Mouse (Mus musculus): ENCODE results near the gene Gsdme.
A peak's percentile ranks its signal among the peaks of the same experiment; 100 is the strongest.

Gene Gsdme

DNA sequence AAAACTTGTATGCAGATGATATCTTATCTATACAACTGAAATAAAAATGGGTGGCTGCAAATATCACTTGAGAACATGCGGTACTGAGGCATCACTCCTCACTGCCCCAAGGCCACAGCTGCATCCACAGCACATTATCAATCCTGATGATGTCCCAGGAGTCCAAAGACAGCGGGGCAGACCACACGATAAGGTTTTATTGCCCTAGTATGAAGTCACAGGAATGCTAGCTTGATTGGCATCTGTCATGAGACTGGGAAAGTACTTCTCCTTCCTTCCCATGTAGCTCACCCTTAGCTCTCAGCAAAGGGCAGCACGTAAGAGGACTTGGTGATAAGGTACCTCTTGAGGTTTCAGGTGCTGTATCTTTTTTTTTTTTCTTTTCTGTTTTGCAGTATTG, 19.5 kb downstream of the Gsdme start:
- DNase-seq: no peak

DNA sequence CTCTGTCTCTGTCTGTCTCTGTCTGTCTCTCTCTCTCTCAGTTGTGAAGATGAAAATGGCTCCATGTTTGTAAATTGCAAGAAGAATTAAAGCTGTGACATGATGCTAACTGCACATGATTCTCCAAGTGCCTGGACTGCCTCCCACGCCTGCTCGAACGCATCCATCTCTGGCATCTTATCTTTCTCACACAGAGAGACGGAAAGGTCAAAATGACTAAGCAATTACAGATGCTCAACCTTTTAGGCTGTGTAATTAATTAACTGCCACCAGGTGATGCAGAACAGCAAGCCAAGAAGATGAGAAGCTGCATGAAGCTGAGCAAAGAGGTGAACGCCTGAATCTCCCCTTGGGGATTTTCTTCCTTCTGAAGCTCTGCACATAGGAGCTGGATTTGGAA, 23.2 kb downstream of the Gsdme start:
- no peak for DNase-seq

DNA sequence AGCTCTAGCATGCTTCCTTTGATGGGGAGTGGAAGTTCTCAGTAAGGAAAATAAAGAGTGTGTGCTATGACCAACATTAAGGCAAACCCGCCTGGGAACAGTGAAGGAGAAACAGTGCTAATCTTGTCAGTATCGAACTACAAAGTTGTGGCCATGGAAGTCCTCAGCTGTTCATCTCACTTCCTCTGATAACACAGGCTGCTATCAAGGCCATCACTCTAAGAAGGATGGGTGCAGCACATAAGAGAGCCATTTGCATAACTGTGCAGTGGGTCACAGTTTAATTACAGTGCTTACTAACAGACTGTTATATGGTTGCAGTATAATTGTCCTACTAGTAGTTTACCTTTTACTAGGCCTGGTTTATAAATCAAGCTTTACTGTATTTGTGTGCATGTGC, 23.8 kb downstream of the Gsdme start:
- DNase-seq: no peak

DNA sequence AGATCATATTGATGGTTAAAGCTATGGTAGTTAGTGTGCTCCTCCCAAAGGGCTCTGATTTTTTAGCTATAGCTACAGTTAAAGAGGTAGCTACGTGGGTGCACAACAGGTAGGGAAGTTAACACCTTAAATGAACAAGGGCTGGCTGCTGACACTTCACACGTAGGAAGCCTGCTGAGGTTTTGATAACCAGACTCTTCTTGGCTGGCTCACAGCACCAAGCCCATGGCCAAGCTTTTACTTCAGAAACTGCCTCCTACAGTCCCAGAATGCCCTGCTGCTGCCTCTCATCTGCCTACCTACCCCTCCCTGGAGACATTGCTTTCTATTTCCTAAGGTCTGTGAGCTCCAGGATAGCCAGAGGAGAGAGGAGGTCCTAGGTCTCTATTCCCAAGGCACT, 25.7 kb downstream of the Gsdme start:
- DNase-seq: no peak

DNA sequence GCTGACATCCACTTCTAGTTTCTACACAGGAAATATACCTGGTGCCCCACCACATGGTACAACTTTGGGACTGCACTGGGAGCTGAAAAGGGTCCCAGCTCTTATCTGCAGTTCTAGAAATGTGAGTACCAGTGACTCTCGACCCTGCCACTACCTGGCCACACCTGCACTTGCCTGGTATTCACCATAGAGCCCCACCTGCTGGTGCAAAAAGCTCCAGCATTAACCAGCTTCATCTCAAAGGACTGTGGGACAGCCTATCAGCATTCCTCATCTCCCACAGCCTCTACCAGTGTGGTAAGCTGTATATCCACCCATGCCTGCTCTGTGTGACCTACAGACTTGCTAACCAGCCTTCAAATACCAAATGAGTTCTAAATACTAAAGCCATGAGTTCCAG, 30.7 kb downstream of the Gsdme start:
- no peak for DNase-seq

DNA sequence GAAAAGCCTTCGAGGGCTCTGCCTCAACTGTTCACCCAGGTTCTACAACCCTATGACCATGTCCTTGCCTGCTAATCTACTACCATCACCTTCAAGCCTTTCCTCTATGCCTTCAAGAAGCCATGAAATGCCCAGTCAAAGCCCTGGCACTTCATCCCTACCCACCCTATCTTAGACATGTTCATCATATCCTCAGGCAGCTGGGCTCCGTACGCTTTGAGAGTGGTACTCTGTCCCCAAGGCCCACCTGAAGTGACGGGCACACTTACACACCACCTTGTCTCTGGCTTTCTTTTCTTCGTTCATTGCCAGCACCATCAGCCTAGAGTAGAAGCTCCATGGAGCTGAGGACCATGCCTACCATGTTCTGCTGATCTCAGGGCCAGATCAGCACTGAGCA, 32.4 kb downstream of the Gsdme start:
- DNase-seq: no peak

DNA sequence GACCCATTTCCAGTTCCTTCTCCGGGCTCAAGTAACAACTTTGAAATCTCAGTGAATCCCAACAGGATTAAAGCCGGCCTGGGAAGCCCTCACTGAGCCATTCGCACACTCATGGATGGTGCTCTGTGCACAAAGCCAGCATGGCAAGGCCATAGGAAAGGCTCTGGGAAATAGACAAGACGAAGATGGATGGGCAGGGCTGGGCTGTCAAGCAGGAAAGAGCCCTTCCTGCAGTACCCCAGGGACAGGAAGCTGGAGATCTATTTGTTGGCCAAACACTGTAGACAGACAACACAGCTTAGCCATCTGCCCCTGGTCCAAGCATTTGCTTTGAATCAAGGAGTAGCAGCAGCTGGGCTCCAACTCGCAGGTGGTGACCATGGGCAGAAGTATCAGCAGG, 35.5 kb downstream of the Gsdme start:
- DNase-seq: no peak

DNA sequence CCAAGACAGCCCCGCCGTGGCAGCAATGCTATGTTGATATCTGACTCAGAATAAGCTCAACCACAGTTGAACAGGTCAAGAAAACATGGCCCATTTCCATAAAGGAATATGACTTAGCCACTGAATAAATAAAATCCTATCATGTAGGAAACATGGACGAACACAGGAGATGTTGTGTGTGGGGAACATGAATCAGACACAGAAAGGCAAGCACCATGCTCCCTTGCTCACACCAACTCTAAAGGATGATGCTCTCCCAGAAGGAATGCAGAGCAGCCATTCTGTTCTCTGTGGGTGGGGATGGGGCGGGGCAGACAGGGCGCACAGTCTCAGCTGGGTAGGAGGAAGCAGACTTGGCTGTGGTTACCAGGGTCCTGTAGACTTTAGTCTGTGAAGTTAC, 38.4 kb downstream of the Gsdme start:
- DNase-seq: no peak

DNA sequence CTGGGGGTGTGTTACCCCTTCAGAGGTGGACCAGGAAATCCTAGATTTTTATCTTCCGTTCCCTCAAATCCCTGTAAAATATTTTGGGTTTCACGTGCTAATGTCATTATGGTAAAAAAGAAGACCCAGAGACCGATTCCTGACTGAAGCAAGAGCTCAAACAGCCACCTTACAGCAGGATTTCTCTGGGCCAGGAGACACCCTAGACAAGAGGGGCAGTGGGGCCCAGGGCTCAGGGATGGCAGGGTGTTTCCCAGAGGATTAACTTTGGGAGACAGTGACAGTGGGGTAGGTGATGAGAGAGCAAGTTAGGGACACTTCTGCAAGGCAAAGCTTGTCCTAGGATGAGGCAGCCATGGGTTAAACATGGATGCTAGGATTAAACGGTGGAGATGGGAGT, 40.1 kb downstream of the Gsdme start:
- DNase-seq: no peak

DNA sequence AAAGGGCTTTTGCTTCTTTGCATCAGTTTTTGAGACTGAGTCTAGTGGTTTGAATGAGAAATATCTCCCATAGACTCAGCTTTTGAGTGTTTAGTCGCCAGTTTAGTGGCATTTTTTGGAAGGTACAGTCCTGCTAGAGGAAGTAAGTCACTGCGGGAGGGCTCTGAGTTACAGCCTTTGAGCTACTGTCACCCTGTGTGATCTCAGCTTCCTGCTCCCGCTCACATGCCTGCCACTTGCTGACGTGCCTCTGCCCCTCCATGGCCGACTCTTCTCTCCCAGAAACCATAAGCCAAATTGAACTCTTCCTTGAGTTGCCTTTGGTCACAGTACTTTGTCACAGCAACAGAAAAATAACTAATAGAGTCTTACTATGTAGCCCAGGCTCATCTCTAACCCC, 40.7 kb downstream of the Gsdme start:
- DNase-seq: no peak

DNA sequence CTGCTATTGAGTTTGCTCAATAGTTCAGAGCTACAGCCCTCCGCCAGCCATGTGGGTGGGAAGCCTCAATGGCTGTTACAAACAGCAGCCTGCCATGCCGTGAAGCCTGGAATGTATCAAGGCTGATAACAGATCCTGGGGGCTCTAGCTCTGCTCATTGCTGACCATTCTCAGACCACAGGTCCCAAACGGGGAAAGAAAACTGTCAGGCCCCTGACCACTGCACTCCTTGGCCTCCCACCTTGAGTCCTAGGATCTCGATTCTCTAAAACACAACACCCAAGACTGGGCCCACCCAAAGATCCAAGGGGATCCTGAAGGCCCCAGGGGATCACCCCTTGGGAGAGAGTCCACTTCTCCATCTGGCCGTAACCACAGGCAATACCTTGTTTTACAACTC, 41.3 kb downstream of the Gsdme start:
- no peak for DNase-seq

DNA sequence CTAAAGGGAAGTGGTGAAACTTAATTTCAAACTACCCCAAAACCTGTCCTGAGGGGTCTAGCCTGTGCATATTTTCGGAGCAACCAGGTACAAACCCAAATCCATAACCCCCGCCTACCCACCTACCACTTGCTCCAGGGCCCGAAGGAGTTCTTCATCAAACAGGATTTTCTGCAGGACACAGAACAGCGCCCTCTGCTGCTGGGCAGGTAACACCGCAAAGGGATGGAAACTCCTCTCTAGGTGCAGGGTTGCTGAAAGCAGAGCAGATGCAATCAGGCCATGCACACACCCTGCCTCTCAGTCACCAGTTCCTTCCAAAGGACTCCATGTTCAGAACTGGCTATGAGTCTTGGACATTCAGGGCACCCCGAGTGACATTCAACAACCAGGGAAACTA, 42.8 kb downstream of the Gsdme start:
- peak; percentile 12 for DNase-seq

DNA sequence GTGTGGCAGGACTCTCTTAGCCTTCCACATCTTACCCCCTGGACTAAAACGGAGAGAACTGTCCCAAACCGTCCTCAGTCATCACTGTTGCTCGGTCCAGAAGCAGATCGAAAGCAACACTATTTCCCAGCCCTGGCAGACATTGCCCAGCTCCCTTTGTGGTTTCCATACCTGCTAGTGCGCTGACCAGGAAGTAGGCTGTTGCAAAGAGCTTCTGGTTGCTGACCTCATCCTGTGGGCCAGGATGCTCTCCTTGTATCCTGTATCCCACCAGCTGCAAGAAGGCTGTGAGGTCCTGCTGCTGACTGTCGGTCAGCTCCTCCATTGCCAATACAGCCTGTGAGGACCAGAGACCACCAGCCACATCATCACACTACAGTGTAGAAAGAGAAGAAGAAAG, 44.6 kb downstream of the Gsdme start:
- no peak for DNase-seq

DNA sequence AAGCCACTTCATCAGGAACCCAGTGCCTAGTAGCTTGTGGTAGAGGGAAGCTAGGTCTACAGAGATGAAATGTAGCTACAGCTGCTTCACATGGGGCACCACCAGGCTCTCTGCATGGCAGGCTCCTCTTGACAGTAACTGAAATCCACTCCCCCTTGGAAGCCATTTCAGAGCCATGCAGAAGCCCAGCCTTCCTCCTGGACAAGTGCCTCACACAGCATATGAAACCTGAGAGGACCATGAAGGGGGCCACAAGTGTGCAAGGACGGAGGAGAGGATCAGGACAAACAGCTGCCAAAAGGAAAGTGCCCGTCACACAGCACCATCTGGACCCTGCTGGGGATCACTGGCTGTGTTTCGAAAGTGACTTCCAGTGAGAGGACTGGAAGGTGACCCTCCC, 45.0 kb downstream of the Gsdme start:
- DNase-seq: no peak

DNA sequence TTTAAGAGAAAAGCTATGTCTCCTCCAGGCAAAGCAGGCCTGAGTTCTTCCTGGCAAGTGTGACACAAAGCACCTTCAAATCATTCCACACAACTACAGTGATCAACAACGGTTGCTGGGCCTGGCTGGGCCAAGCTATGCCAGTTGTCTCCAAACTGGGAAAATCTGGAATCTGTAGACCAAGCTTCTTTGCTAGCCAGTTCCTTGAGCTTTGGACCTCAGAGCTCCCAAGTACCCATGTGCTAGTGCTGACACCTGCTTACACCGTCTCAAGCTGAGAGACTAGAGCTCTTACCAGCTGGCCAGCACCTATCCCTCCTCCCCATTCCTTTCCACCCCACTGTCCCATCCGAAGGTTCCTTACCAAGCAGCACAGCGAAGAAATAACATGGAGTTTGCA, 47.7 kb downstream of the Gsdme start:
- no peak for DNase-seq

DNA sequence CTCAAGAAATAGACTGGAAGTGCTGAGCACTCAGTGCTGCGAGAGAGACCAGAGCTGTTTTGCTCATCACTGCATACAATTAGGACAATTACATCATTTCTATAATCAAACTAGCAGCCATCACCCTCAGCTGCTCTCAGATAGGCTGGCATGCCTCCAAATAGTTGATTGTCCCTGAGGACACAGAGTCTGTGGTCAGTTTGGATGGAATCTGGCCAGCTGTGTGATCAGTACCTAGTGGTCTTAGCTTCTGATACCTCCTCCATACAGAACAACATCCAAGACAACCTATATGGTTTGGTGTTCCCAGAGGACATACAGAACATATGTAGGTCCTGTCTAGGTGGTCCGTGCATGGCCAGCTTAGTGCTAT, 48.3 kb downstream of the Gsdme start:
- no peak for DNase-seq

DNA sequence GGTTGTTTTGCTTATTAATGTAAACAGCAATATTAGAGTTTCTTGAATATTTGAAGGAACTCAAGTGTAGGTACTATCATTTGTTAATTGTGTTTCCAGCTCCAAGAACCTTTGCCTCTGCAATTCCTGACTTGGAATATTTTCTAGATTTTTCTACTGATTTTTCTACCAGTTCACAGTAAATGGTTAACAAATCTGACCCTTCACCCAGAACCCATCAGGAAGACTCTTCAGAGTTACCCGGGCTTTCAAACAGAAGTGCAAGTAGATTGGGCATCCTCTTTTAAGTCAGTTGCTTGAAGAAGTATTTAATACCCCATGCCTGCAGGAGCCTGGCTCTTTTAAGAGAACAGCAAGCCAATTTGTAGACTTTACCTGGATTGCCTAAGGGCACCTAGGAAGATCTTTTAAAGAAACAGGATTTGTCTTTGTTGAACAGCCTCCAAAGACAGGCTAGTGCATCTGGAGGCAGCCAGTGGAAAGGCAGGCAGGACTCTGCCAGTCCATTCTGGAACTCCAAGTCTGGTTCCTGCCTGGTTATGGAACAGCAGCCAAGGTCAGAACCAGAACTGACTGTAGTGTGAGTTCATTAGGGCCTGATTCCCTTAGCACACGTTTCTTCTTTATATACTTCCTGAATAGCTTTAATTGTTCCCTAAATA, 48.8 kb downstream of the Gsdme start:
- no peak for DNase-seq

DNA sequence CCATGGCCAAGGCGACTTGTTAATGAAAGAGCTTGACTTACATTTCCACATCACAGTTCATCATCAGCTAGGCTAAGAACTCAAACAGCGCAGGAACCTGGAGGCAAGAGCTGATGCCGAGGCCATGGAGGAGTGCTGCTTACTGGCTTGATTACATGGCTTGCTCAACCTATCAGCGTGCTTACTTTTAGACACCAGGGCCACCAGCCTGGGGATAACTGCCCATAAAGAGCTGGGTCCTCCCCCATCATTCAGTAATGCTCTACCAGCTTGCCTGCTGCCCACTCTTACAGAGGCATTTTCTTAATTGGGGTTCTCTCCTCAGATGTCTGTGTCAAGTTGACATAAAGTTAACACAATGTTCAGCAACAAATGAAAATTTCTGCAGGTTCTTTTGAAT, 58.6 kb downstream of the Gsdme start:
- DNase-seq: no peak

DNA sequence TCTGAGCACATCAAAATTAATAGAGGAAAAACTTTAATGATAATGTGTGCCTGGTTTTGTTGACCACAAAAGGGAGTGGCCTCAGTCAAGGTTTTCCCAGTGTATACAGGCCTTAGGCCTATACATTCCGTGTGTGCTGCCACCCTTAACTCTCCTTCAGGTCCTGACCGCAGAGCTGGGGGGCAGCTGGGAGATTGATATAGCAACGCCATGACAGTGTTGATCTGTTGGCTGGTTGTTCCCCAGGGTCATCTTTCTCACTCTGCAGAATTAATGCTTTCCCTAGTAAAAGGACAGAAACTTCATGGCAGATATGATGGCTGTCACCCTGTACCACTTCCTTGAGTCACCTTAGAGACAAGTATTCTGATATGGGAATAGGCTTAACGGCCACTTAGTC, 59.3 kb downstream of the Gsdme start:
- DNase-seq: no peak

DNA sequence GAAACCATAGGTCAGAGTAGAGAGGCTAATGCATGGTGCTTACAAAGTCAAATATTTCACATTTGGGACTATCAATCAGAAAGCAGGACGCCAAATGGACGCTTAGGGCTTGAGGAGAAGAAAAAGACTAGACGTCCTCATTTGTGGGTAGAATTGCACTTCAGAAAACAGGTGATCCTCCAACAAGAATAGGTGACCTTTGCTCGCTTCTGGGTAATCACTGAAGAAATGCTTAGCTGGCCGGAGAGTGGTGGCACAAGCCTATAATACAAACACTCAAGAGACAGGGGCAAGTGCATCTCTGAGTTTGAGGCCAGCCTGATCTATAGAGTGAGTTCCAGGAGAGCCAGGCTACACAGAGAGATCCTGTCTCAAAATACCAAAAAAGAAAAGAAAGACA, 69.8 kb downstream of the Gsdme start:
- DNase-seq: no peak

DNA sequence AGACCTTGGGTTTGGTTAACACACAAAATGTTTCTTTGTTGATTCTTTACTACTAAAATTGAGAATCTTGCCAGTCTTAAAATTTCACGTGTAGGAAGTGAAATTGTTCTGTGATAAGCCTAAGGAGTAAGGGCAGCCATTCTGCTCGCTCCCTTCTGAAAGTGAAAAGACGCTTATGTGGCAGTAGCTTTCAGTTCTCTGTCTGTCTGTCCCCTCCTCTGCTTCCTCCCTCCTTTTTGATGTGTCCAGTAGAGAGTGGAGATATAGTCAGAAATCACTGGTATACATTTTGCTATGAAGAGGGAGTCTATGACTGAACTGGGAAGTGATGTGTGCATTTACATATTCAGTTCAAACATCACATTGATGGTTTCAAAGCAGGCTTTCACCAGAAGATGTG, 70.8 kb downstream of the Gsdme start:
- no peak for DNase-seq

DNA sequence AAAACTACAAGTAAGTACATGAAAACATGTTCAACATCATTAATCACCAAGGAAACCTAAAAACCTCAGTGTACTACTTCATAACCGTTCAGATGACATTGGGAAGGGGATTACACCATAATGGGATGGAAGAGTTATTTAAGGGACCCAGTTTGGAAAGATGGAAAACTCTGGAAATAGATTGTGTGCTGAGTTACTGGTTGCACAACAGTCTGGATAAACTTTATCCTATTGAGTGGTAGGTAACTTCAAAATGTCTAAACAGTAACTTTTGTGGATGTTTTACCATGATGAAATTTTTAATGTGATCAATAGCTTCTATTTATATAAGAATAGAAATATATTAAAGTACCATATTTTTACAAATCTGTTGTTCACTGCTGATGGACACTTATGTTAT, 71.5 kb downstream of the Gsdme start:
- no peak for DNase-seq

DNA sequence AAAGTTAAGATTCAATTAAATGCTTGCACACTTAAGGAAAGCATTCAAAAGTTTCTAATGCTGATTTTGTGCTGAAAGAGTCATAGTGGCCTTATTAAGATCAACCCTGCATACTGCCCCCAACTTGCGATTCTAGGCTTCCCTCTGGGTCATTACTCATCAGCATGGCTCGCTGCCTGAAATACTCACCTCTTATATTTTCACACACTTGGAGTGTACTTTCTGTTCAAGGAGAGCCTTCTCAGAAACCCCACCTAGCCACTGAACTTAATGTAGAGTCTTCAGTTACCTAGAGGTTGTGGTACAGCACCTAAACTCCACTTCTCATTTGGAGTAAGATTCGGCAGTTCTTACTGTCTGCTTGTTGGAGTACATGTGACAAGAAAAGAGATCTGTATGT, 72.1 kb downstream of the Gsdme start:
- DNase-seq: no peak

DNA sequence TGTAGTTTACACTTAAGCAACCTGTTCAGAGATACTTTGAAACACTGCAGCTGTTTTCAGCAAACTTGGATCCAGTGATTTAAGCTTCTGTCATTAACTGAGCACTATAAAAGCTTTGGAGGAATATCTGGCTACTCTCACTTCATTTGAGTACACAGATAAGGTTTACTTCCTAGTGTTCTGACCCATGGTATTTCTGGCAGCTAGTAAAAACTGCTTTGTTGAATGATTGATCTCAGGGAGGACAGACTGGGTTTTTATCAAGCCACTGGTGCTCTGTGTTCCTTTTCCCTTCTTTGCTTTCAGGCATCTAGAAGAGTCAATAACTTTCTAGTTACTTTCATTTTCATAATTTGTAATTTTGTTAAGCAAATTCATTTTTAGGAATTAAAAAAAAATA, 74.3 kb downstream of the Gsdme start:
- DNase-seq: no peak

DNA sequence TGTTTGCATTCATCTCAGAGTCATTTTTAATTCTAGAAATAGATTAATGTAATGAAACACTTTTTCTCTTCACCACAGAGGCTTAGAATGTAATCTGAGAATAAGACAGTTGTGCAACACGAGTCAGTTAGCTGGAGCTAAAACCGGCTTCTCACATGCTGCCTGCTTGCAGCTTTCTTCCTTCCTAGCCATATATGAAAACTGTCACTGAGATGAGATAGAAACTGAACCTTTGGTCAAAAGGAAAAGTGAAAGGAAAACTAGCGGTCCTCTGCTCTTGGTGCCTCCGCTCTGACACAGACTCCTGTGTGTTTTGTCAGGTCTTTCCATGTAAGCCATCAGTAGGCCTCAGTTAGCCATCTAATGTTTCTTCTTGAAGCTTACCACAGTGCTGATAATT, 75.7 kb downstream of the Gsdme start:
- DNase-seq: no peak

DNA sequence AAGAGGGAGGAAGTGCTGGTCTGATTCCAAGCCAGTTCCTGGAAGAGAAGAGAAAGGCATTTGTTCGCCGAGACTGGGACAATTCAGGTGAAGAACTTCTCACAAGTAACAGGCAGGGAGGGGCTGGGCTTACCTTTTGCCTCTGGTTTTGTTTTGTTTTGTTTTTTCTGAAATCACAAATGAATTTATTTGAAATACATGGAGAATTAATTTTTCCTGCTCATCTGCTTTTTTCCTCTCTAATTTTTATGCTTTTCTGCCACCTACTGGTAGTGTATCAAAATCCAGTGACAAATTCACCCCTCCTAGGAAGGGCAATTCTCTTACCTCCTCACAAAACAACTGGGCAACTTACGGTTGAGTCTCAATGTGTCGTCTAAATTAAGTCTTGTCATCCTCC, 83.5 kb downstream of the Gsdme start:
- no peak for DNase-seq

All from cerebellum, adult 11-12 months (tissue).